Mouse (Mus musculus): ENCODE data around the gene Tomm70a.

The Tomm70a gene

DNA sequence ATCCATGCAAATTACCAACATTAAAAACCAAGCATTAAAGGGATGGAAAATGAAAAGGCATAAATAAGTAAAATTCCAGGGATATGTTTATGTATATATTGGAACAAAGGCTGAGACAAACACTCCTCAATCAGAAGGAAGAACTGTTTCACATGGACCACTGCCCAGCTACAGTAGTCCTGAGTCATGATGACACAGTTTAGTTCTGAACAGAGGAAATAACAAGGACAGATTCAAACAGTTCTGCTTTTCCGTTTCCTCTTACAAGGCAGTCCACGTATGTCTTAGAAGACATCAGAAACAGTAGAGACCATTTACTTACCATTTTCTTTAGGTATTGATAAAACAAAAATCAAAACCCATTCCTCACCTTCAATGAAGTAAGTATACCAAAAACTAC, 68.0 kb downstream of the Tomm70a start:
- no peak for DNase-seq (ENCODE audit: low read depth, low spot score)

- no peak for DNase-seq (ENCODE audit: low read depth, low spot score)
Measured at GRCm38 (mm10) chr16:57190390-57190789, 68.9 kb downstream of the Tomm70a start.

GRCm38 (mm10) chr16:57191214-57191613, 69.7 kb downstream of the Tomm70a start:
- DNase-seq (ENCODE audit: low read depth, low spot score) = no peak

GRCm38 (mm10) chr16:57196590-57196989, 75.1 kb downstream of the Tomm70a start:
- DNase-seq (ENCODE audit: low read depth, low spot score) = no peak

GRCm38 (mm10) chr16:57197281-57197680, 75.8 kb downstream of the Tomm70a start:
- DNase-seq (ENCODE audit: low read depth, low spot score) = no peak

Measured in retina, adult 2 months (tissue).